Mouse (Mus musculus) erythroblast, embryonic 14.5 days (primary cell): Measurements from ENCODE around the gene Mrpl38. TPM values are rescaled to one million over a fixed set of nuclear protein-coding genes. Genes with fewer than 3 reads are reported as not detected.

Source experiments
- H3K27me3 ChIP-seq: 2 replicates; pipeline ENCODE4 v1.6.1; 2012; ENCODE audit warnings: inconsistent platforms; ENCODE audit not compliant: control insufficient read depth
- H3K36me3 ChIP-seq: 2 replicates; pipeline ENCODE4 v1.6.1; 2012; ENCODE audit warnings: mild to moderate bottlenecking, inconsistent platforms; ENCODE audit not compliant: control insufficient read depth
- H3K4me1 ChIP-seq: 2 replicates; pipeline ENCODE4 v1.6.1; 2012; ENCODE audit warnings: inconsistent platforms; ENCODE audit not compliant: control insufficient read depth
- H3K4me3 ChIP-seq: replicated peaks from 2 replicates; pipeline ENCODE3; 2012; ENCODE audit warnings: moderate library complexity, mild to moderate bottlenecking, inconsistent platforms
- H3K9me3 ChIP-seq: 2 replicates; pipeline ENCODE4 v1.6.1; 2012; ENCODE audit warnings: low read length, inconsistent platforms, mixed read lengths; ENCODE audit not compliant: control insufficient read depth
- GATA1 ChIP-seq: IDR thresholded peaks from 2 replicates; pipeline ENCODE4 v1.6.1; 2012; ENCODE audit warnings: low read length, inconsistent platforms, mixed read lengths
- TAL1 ChIP-seq: IDR thresholded peaks from 3 replicates; pipeline ENCODE4 v1.6.1; 2012; ENCODE audit warnings: low read length, inconsistent platforms, mixed read lengths
- polyA plus RNA-seq: library from polyadenylated mRNA; stranded (reverse); fragments of >175 nt; gene quantifications from 2 replicates; pipeline ENCODE4 v1.2.3, GENCODE M21; 2012

Mrpl38 gene
- polyA plus RNA-seq, 1 experiment = 8.4 TPM

DNA sequence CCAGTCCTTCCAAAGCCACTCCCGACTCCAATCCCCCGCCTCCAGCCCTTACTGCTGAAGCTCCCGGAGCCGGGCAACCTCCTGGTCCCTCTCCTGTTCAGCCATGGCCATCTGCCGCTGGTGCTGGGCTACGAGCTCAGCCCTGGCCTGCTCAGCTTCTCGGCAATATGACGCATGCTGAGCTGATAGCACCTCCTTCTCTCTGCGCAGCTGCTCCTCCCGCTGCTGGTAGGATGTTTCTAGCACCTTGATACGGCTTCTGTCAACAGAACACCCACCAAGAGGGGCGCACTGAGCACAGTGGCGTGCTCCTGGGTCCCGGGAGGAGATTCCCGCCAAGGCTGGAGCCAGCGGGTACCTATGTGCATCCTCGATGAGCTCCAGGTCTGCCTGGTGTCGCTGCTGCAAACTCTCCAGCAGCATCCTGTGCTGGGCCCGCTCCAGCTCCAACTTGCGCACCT is 10.1 kb upstream of the Mrpl38 start:
- H3K9me3 ChIP-seq = peaks cover 3% of the 10 kb centered on the region; the same call in 1 of the 2 replicates
- peaks cover 100% of the 10 kb centered on the region for H3K36me3 ChIP-seq
- H3K27me3 ChIP-seq = no peaks in the 10 kb centered on the region
- TF ChIP-seq GATA1 (no peak), TAL1 (no peak)
- no peak overlapping the region for H3K4me3 ChIP-seq
- H3K4me1 ChIP-seq = peaks cover 61% of the 10 kb centered on the region

DNA sequence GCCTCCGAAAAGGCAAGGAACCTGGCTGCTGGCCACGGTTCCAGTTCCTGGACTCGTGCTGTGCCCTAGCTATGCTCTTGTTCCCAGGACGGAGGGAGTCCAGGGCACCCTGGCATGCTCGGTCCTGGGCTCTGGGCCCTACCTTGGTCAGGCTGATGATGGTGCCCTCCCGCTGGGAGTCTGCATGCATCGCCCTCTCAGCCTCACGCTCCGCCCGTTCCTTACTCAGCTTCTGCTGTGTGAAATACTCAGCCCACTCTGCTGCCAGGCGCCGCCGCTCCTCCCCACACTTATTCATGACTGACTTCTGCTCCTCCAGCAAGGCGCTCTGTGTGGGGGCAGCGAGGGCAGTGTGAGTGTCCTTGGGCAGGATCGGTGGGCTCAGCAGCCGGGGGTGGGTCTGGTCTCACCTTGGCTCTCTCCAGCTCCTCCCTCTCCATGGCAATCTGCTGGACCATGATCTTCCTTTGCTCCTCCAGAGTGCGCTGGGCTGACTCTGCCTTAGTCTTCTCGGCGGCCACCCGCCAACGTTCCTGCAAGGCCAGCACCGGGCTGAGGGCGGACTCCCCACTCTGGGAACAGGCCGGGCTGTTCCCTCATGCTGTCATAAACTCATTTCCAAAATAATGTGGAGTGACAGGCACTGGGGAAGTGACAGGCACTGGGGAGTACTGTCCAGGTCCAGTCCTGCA is 7.8 kb upstream of the Mrpl38 start:
- Histone ChIP-seq H3K27me3 (no peaks in the 10 kb centered on the region), H3K4me3 (no peak overlapping the region), H3K9me3 (peaks cover 3% of the 10 kb centered on the region; the same call in 1 of the 2 replicates), H3K4me1 (peaks cover 69% of the 10 kb centered on the region), H3K36me3 (peaks cover 96% of the 10 kb centered on the region)
- TF ChIP-seq TAL1 (no peak), GATA1 (no peak)

DNA sequence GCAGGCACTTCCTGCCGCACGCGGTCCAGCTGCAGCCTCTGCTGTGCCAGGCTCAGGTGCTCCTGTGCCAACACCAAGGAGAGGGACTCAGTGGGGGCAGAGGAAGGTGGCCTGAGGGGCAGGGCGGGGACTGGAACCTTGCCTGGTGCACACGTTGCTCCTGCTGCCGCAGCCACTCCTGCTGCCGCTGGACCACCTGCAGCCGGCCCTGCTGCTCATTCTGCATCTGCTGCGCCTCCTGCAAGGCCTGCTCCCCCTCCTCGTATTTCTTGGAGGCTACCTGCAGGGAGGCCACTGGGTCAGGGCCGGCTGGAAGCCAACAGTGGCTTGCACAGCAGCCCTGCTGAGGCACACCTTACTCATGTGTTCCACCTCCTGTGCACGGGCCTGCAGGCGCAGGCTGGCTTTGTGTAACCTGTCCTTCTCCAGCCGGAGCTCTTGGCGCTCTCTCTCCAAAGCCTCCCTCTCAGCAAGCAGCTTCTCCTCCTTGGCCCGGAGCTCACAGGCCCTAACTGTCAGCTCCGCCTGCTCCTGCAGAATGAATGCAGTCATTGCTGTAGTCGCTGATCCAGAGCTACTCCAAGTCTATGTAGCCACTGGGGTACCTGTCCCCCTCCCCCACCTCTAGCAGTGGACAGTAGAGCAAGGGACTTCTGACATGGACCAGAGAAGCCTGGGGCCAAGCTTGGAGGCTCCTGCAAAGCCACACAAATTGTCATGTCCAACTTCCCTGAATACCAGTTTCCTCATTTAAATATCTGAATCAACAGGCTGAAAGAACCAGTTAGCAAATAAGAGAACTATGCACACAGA is 7.0 kb upstream of the Mrpl38 start:
- H3K27me3 ChIP-seq = no peaks in the 10 kb centered on the region
- no peak for TF ChIP-seq TAL1
- no peak for TF ChIP-seq GATA1

DNA sequence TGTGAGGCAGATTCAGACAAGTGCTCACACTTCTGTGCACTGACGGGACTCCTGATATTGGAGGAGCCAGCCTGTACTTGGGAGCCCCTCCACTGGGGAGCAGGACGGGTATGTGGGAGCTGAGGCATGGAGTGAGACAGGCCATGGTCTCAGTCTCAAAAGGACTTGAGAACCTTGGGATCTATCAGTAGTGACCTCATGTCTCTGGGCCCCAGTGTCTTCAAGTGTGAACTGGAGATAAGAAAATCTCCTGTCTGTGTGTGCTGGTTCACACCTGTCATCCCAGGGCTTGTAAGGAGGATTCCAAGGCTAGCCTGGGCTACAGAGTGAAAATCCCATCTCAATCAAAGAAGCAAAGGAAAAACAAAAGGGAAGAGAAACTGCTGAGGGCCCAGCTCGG is 4.8 kb upstream of the Mrpl38 start:
- H3K4me3 ChIP-seq = peak overlapping the region; percentile 15
- TF ChIP-seq GATA1 (peak; percentile 47), TAL1 (peak; percentile 62)
- H3K9me3 ChIP-seq = no peaks in the 10 kb centered on the region
- peaks cover 66% of the 10 kb centered on the region for H3K4me1 ChIP-seq
- H3K36me3 ChIP-seq = peaks cover 70% of the 10 kb centered on the region
- H3K27me3 ChIP-seq = no peaks in the 10 kb centered on the region

More for the DNA sequence above, 7.0 kb upstream of the Mrpl38 start:
- H3K4me1 ChIP-seq = peaks cover 67% of the 10 kb centered on the region
- H3K36me3 ChIP-seq = peaks cover 93% of the 10 kb centered on the region
- H3K4me3 ChIP-seq = no peak overlapping the region
- H3K9me3 ChIP-seq = peaks cover 3% of the 10 kb centered on the region; the same call in 1 of the 2 replicates

DNA sequence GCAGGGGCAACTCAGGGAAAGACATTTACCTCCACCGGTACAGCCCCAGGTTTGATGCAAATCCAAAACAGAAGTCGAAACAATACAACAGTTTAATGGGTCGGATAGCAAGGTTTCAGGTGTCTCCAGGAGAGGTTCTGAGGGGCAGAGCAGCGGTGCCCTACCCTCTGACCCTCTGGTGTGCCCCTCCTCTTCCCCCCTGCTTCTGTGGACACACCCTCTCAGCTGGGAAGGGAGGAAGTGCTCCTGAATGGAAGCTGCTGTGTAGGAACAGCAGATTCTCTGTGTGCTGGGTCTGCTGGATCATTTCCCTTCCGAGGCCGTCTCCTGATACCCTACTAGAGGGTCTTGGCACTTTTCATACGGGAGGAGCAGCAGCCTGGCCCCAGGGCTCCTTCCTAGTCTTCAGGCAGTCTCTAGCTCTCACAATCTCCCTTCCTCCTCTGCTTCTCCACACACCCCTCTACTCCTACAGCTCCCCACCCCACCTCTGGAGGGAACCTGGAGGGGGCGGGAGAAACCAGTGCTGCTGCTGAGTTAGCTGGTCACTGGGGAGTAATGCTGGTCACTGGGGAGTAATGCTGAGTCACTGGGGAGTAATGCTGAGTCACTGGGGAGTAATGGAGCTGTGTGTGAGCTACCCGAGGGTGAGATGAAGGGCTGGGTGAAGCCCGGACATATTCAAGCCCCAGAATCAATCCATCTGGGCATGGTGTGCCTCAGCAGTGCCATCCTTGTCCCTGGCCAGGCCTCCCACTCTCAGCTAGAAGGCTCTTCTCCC is 3.7 kb upstream of the Mrpl38 start:
- H3K27me3 ChIP-seq = no peaks in the 10 kb centered on the region
- TF ChIP-seq GATA1 = no peak
- no peak for TF ChIP-seq TAL1
- H3K36me3 ChIP-seq = peaks cover 60% of the 10 kb centered on the region
- H3K4me3 ChIP-seq = peak overlapping the region; percentile 30
- H3K9me3 ChIP-seq = no peaks in the 10 kb centered on the region
- peaks cover 76% of the 10 kb centered on the region for H3K4me1 ChIP-seq

DNA sequence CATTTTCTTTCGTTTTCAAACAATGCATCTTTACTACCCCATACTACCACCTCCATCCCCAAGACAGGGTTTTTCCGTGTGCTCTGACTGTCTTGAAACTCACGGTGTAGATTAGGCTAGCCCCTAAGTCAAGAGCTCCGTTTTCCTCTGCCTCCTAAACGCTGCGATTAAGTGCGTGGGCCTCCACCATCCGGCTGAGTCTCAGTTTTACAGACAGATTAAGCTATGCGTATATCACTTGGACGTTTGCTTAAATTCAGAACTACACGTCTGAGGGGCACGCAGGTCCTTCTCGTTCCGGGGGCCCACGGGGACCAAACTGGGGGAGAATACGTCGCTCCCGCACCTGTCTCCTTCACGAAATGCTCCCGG is 586 bp downstream of the Mrpl38 start:
- Histone ChIP-seq H3K9me3 (no peaks in the 10 kb centered on the region), H3K27me3 (no peaks in the 10 kb centered on the region), H3K4me1 (peaks cover 62% of the 10 kb centered on the region), H3K4me3 (peak overlapping the region; percentile 91), H3K36me3 (peaks cover 53% of the 10 kb centered on the region)
- TF ChIP-seq TAL1 = no peak
- no peak for TF ChIP-seq GATA1

DNA sequence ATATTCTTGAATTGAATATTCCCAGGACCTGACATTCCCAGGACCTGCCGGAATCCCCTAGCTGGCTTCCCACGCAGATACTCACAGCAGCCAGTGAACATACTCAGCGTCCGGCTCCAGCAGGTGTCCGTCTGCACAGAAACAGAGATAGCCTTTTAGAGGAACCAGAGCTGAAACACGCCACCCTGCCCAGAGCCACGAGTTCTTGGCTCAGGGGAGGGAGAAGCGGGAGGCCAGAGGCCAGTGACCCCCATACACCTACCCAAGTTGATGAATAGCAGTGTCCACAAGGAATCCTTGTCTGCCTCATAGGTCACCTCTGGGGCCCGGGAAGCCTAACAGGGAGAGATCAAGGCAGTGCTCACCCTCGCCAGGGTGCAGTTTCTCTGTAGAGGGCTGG is 4.5 kb downstream of the Mrpl38 start:
- H3K4me1 ChIP-seq = peaks cover 56% of the 10 kb centered on the region
- H3K9me3 ChIP-seq = no peaks in the 10 kb centered on the region
- peaks cover 14% of the 10 kb centered on the region for H3K27me3 ChIP-seq
- no peak overlapping the region for H3K4me3 ChIP-seq
- H3K36me3 ChIP-seq = peaks cover 54% of the 10 kb centered on the region
- TF ChIP-seq GATA1 = no peak
- no peak for TF ChIP-seq TAL1

DNA sequence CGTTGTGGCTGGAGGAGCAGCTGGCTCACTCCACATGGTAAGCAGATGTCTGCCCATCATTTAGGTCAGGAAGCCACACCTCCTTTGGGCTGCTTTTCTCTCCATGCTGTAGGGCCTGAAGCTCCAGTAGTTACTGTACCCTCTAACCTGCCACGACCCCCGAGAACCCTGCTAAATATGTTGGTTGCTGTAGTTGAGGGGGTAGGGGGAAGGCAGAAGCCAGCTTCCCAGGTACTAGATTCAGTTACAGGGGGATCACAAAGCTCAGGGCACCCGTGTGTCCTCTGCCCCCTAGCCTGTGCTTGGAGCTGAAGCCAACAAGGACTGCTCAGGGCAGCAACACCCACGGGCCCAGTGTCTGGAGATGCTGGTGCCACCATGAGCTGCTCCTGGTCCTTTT is 5.2 kb downstream of the Mrpl38 start:
- peaks cover 55% of the 10 kb centered on the region for H3K4me1 ChIP-seq
- no peaks in the 10 kb centered on the region for H3K9me3 ChIP-seq
- peaks cover 54% of the 10 kb centered on the region for H3K36me3 ChIP-seq
- peaks cover 14% of the 10 kb centered on the region for H3K27me3 ChIP-seq
- TF ChIP-seq GATA1 (no peak), TAL1 (no peak)
- H3K4me3 ChIP-seq = no peak overlapping the region
